Mouse (Mus musculus): ENCODE data around the gene Mrpl53. TPM values are rescaled to one million over a fixed set of nuclear protein-coding genes. Genes with fewer than 3 reads are reported as not detected.

Mrpl53 gene
- polyA plus RNA-seq, 1 experiment from 2014 or later, result 121 TPM

DNA sequence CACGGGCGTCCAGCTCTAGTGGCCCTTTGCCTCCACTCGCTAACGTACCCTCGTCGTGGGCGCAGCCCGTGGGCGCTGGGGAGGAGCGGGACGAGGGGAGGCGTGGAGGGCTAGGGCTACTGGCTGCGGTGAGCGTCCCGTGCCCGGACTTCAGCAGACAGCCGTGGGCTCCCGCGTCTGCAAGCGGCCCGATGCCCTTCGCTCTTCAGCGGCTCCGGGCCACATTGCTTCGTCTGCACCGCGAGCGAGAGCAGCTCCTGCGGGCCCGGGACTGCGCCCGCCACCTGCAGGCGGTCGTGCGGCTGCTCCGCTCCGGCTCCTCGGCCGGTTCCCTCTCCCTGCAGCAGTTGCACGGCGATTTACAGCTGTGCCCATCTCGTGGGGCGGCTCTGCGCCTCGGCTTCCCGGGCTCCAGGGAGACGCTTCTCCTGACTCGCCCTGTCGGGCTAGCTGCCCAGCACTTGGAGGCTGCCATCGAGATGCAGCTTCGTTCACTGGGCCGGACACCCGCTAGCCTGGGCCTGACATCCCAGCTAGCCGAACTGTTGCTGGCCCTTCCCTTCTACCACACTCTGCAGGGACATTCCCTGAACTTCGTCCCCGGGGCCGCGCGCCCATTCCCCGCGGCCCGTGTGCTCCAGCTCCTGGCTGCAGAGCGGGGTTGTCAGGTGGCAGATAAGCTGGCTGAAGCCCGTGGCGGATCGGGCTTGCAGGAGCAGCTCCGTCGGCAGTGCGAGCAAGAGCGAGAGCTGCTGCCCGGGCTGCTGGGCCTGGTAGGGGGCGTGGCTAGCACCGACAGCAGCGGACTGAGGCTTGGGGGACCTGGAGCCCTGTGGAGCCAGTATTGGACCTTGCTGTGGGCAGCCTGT, 6.9 kb upstream of the Mrpl53 start:
- peak overlapping the region; percentile 84 for H3K4me3 ChIP-seq
- H3K27ac ChIP-seq (replicated peaks), result peak overlapping the region; percentile 82
- H3K9ac ChIP-seq (replicated peaks), result peak overlapping the region; percentile 84
- H3K36me3 ChIP-seq, result no peaks in the 10 kb centered on the region
- H3K27me3 ChIP-seq, result peaks cover 3% of the 10 kb centered on the region; the same call in 1 of the 2 replicates
- H3K4me1 ChIP-seq, result peaks cover 26% of the 10 kb centered on the region
- H3K9me3 ChIP-seq, result no peaks in the 10 kb centered on the region
- peak overlapping the region; percentile 100 for H3K4me2 ChIP-seq (replicated peaks)
- ATAC-seq (replicated peaks), result peak; percentile 76
- under 1% methylated on average over 74 of the region's 74 CpGs for WGBS

DNA sequence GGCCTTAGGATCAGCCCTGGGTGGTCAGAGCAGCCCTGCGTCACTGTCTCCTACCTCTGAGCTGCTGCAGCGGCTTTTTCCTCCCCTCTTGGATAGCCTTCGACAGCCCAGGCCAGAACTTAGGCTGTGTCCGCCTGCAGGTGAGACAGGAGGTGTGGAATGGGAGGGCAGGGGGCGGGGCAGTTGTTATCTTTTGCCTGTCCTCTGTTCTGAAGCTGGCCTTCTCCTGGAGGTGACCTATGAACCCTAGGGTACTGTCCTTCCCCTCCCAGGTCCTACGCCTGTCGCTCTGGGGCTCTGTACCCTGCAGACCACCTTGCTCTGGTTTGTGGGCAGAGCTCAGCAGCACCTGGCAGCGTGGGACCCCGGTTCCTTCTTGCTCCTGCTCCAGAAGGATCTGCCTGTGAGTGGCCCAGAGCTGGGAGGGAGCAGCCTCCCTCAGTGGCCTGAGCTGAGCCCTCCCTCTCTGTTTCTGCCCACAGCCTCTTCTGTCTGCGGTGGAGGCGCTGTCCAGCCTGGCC, 5.7 kb upstream of the Mrpl53 start:
- H3K27ac ChIP-seq (replicated peaks), result 0 out of 2 replicates have a peak overlapping the region, but pooled peaks have one; percentile 0
- peaks cover 32% of the 10 kb centered on the region for H3K4me1 ChIP-seq
- peak overlapping the region; percentile 100 for H3K4me2 ChIP-seq (replicated peaks)
- peak overlapping the region; percentile 84; the same call in 1 of the 2 replicates for H3K9ac ChIP-seq (replicated peaks)
- ATAC-seq (replicated peaks), result no peak
- H3K9me3 ChIP-seq, result no peaks in the 10 kb centered on the region
- H3K4me3 ChIP-seq, result peak overlapping the region; percentile 84; the same call in 1 of the 2 replicates
- no peaks in the 10 kb centered on the region for H3K36me3 ChIP-seq
- no peaks in the 10 kb centered on the region for H3K27me3 ChIP-seq
- WGBS, result 49% methylated on average over 11 of the region's 11 CpGs

DNA sequence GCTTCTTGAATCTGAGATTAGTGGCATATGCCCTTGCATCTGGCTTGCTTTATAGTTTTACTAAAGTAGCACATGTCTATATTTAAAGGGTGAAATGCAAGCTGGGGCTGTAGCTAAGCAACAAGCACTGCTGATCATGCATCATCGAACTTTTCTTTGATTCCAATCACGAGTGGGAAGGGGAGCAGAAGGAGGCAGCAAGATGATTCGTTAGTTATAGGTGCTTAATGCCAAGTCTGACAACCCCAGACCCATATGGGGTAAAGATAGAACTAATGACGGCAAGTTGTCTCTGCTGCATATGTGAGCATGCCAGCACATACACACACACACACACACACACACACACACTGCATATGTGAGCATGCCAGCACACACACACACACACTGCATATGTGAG, 4.7 kb upstream of the Mrpl53 start:
- Histone ChIP-seq H3K27ac (replicated peaks) (no peak overlapping the region), H3K27me3 (no peaks in the 10 kb centered on the region), H3K4me1 (peaks cover 37% of the 10 kb centered on the region), H3K4me3 (no peak overlapping the region), H3K36me3 (no peaks in the 10 kb centered on the region), H3K9ac (replicated peaks) (no peak overlapping the region), H3K9me3 (no peaks in the 10 kb centered on the region), H3K4me2 (replicated peaks) (no peak overlapping the region)
- 40% methylated on average over 4 of the region's 4 CpGs for WGBS
- peak; percentile 38 for ATAC-seq (replicated peaks)

DNA sequence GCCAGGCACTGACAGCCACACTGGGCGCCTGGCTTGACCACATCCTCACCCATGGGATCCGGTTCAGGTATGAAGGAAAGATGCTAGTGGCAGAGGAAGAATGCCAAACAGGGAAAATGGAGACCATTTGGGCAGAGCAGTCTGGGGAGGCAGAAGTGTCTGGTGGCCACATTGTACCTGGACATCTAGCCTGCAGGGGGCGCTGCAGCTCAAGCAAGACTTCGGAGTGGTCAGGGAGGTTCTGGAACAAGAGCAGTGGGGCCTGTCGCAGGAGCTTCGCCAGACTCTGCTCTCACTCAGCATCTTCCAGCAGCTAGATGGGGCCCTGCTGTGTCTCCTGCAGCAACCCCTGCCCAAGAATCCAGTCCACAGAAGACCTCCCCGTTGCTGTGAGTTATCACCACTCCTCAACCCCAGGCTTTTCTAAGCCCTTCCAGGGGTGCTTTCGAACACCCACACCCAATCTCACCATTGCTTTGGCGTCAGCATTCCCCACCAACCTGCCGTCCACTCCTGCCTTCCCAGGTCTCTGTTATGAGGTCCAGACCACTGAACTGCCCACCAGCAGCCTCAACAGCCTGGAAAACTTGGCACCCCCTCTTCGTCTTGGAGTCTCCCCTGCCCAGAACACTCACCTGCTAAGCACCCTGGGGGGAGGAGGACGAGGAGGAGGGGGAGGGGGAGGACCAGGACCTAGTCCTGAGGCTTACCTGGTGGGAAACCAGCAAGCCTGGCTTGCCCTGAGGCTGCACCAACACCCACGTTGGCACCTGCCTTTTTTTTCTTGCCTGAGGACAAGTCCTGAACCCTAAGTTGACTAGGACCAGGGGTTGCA, 1.1 kb upstream of the Mrpl53 start:
- no peaks in the 10 kb centered on the region for H3K9me3 ChIP-seq
- peaks cover 31% of the 10 kb centered on the region for H3K4me1 ChIP-seq
- H3K27ac ChIP-seq (replicated peaks), result peak overlapping the region; percentile 80; the same call in 1 of the 2 replicates
- peak overlapping the region; percentile 87 for H3K4me3 ChIP-seq
- peak overlapping the region; percentile 83 for H3K4me2 ChIP-seq (replicated peaks)
- no peak overlapping the region for H3K9ac ChIP-seq (replicated peaks)
- no peak for ATAC-seq (replicated peaks)
- WGBS, result 35% methylated on average over 13 of the region's 13 CpGs
- H3K36me3 ChIP-seq, result peaks cover 4% of the 10 kb centered on the region; the same call in 1 of the 2 replicates
- H3K27me3 ChIP-seq, result no peaks in the 10 kb centered on the region

DNA sequence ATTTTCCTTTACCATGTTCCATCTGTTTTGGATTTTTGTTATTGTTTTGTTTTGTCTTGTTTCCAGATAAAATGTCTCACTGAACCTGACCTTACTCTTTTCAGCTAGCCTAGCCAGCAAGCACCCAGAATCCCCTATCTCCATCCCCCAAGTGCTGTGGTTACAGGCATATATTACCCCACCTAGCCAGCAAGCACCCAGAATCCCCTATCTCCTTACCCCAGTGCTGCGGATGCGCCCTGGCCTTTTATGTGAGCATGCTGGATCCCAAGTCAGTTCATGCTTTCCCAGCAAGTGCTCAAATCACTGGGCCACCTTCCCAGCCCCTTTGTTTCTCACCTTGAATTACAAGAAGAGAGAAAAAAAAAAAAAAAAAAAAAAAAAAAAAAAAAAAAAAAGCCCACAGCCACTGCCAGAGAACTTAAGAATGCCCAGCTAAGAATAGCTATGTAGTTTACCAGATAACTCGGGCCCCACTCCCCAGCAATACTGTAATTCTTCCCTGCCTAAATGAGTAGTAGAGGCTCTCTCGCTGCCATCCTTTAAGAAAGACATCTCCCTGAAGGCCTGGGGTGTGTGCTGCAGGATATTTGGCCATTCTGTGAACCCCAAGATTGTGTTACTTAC, 2.8 kb downstream of the Mrpl53 start:
- no peak overlapping the region for H3K4me2 ChIP-seq (replicated peaks)
- H3K27ac ChIP-seq (replicated peaks), result no peak overlapping the region
- H3K36me3 ChIP-seq, result peaks cover 4% of the 10 kb centered on the region; the same call in 1 of the 2 replicates
- no peaks in the 10 kb centered on the region for H3K9me3 ChIP-seq
- H3K27me3 ChIP-seq, result no peaks in the 10 kb centered on the region
- WGBS, result 97% methylated on average over 4 of the region's 4 CpGs
- no peak overlapping the region for H3K4me3 ChIP-seq
- H3K9ac ChIP-seq (replicated peaks), result no peak overlapping the region
- ATAC-seq (replicated peaks), result no peak
- peaks cover 39% of the 10 kb centered on the region for H3K4me1 ChIP-seq

DNA sequence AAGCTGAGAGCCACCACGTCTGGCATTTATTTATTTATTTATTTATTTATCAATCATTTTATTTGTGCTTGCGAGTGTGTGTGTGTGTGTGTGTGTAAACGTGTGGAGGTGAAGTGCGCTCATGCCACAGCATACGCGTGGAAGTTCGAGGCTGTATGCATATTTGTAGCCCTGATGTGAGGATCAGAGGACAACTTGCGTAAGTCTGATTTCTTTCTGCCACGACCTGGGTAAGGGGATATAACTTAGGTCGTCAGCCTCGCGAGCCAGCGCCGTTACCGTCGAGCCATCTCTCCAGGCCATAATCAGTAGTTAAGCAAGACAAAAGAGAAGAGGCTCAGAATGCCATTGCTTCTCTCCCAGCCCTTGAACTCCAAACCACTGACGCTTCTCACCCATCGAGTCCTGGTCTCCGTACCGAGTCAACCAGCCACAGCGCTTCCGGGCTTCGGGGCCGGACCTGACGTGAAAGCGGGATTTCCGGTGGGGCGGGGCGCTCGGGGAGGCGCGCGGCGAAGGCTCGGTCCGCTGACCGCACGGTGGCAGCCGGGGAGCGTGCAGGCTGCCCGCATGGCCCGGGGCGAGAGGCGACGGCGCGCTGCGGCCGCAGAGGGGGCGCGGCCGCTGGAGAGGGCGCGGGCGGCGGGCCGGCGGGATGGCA, 6.3 kb downstream of the Mrpl53 start, which contains the start of gene Mogs:
Gene Mogs (plus strand): TSS at position 486 of the 661 bp plus-strand sequence.
- 1% methylated on average over 43 of the region's 58 CpGs for WGBS
- Histone ChIP-seq H3K27ac (replicated peaks) (peak within 1 kb of the TSS; percentile 79), H3K9me3 (no peaks in the 10 kb centered on the region), H3K4me1 (peaks cover 40% of the 10 kb centered on the region), H3K4me3 (peak within 1 kb of the TSS; percentile 77), H3K4me2 (replicated peaks) (peak within 1 kb of the TSS; percentile 97), H3K36me3 (peaks cover 29% of the 10 kb centered on the region; the same call in 1 of the 2 replicates), H3K9ac (replicated peaks) (peak within 1 kb of the TSS; percentile 81), H3K27me3 (no peaks in the 10 kb centered on the region)
- ATAC-seq (replicated peaks), result peak; percentile 90

DNA sequence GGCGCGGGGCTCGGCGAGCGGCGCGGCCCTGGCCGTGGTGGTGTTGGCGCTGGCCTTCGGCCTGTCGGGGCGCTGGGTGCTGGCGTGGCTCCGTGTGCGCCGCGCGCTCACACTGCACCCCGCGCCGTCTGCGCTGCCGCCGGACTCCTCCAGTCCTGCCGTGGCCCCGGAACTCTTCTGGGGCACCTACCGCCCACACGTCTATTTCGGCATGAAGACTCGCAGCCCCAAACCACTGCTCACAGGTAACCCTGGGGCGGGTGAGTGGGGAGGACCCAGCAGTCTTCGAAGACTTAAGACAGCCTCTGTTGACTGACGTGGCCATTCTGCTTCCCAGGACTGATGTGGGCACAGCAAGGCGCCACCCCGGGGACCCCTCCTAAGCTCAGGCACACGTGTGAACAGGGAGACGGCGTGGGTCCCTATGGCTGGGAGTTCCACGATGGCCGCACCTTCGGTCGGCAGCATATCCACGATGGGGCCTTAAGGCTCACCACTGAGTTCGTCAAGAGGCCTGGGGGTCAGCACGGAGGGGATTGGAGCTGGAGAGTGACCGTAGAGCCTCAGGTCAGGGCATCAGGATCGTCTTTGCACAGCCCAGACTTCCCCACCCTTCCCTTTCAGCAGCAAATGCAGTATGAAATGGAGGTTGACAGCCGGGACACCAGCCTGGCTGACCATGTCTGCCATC, 7.0 kb downstream of the Mrpl53 start:
- Histone ChIP-seq H3K4me1 (peaks cover 44% of the 10 kb centered on the region), H3K4me2 (replicated peaks) (peak overlapping the region; percentile 97), H3K4me3 (peak overlapping the region; percentile 77), H3K9me3 (no peaks in the 10 kb centered on the region), H3K27me3 (no peaks in the 10 kb centered on the region), H3K9ac (replicated peaks) (peak overlapping the region; percentile 81), H3K27ac (replicated peaks) (peak overlapping the region; percentile 79), H3K36me3 (peaks cover 26% of the 10 kb centered on the region; the same call in 1 of the 2 replicates)
- ATAC-seq (replicated peaks), result peak; percentile 62
- 1% methylated on average over 47 of the region's 48 CpGs for WGBS

DNA sequence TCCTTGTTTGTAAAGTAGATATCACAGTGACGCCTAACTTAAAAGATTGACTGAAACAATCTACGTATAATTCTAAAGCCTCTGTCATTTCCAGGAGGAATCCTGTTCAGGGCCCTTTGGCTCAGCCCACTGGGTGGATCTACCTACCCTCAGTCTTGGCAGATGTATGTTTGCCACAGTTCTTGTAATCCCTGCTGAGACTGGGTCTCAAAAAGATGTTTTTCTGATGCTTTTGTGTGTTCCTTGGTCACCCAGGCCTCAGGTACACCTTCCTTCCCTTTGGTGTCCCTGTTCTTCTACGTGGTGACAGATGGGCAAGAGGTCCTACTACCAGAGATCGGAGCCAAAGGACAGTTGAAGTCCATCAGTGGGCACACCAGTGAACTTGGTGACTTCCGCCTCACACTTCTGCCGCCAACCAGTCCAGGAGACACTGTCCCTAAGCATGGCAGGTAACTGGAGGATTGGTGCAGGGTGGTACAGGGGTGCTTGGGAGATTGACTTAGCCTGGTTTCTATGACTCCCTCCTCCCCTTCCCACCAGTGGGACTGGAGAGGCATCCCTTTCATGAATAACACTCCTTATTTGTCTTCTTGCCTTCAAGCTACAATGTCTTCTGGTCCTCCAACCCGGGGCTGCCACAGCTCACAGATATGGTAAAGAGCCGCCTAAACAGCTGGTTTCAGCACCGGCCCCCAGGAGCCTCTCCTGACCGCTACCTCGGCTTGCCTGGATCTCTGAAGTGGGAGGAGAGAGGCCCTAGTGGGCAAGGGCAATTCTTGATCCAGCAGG, 7.7 kb downstream of the Mrpl53 start:
- H3K4me3 ChIP-seq, result peak overlapping the region; percentile 77
- 76% methylated on average over 11 of the region's 11 CpGs for WGBS
- peak overlapping the region; percentile 81 for H3K9ac ChIP-seq (replicated peaks)
- no peaks in the 10 kb centered on the region for H3K27me3 ChIP-seq
- no peak overlapping the region for H3K27ac ChIP-seq (replicated peaks)
- H3K36me3 ChIP-seq, result peaks cover 25% of the 10 kb centered on the region; the same call in 1 of the 2 replicates
- no peaks in the 10 kb centered on the region for H3K9me3 ChIP-seq
- no peak for ATAC-seq (replicated peaks)
- H3K4me2 ChIP-seq (replicated peaks), result peak overlapping the region; percentile 97
- peaks cover 44% of the 10 kb centered on the region for H3K4me1 ChIP-seq

DNA sequence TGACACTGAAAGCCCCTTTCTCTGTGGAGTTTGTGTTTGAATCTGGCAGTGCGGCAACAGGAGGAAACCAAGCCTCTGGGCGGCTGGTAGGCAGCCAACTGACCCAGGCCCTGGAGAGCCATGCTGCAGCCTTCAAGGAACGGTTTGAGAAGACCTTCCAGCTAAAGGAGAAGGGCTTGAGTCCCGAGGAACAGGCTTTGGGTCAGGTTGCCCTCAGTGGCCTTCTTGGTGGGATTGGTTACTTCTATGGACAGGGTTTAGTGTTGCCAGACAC, 8.3 kb downstream of the Mrpl53 start:
- H3K27ac ChIP-seq (replicated peaks), result no peak overlapping the region
- H3K36me3 ChIP-seq, result peaks cover 25% of the 10 kb centered on the region; the same call in 1 of the 2 replicates
- H3K9me3 ChIP-seq, result no peaks in the 10 kb centered on the region
- no peak overlapping the region for H3K4me3 ChIP-seq
- no peak for ATAC-seq (replicated peaks)
- no peak overlapping the region for H3K4me2 ChIP-seq (replicated peaks)
- no peaks in the 10 kb centered on the region for H3K27me3 ChIP-seq
- 84% methylated on average over 4 of the region's 4 CpGs for WGBS
- H3K4me1 ChIP-seq, result peaks cover 45% of the 10 kb centered on the region
- H3K9ac ChIP-seq (replicated peaks), result 0 out of 2 replicates have a peak overlapping the region, but pooled peaks have one; percentile 81

DNA sequence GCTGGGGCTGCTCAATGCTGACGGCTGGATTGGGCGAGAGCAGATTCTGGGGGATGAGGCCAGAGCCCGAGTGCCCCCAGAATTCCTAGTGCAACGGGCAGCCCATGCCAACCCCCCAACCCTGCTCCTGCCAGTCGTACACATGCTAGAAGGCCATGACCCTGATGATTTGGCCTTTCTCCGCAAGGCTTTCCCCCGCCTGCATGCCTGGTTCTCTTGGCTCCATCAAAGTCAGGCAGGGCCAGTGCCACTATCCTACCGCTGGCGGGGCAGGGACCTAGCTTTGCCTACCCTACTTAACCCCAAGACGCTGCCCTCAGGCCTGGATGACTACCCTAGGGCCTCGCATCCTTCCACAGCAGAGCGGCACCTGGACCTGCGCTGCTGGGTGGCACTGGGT, 8.8 kb downstream of the Mrpl53 start:
- no peak overlapping the region for H3K4me2 ChIP-seq (replicated peaks)
- peaks cover 25% of the 10 kb centered on the region; the same call in 1 of the 2 replicates for H3K36me3 ChIP-seq
- no peak overlapping the region for H3K9ac ChIP-seq (replicated peaks)
- WGBS, result 91% methylated on average over 13 of the region's 13 CpGs
- no peak for ATAC-seq (replicated peaks)
- H3K4me3 ChIP-seq, result no peak overlapping the region
- H3K4me1 ChIP-seq, result peaks cover 51% of the 10 kb centered on the region
- H3K27ac ChIP-seq (replicated peaks), result no peak overlapping the region
- no peaks in the 10 kb centered on the region for H3K9me3 ChIP-seq
- H3K27me3 ChIP-seq, result no peaks in the 10 kb centered on the region
